Mouse (Mus musculus) midbrain, embryonic 16.5 days (tissue): ENCODE results near the gene Fes. TPM values are rescaled to one million over a fixed set of nuclear protein-coding genes. Genes with fewer than 3 reads are reported as not detected.

ENCODE experiments used
- ATAC-seq: fragments of 200-750 bp; cut with Nextera tagmentation; 2 replicates; pipeline ENCODE4 v1.8.0; 2017; ENCODE audit warnings: moderate TSS enrichment
- H3K27ac ChIP-seq: fragments of 300-500 bp; sonication (generic); 2 replicates; pipeline ENCODE4 v1.5.1; 2014; ENCODE audit warnings: mild to moderate bottlenecking, low read length, mixed read lengths
- H3K27me3 ChIP-seq: fragments of 300-500 bp; sonication (generic); 2 replicates; pipeline ENCODE4 v1.6.1; 2014; ENCODE audit warnings: low read depth, low read length, mixed read lengths; ENCODE audit not compliant: control insufficient read depth, insufficient read depth
- H3K36me3 ChIP-seq: fragments of 300-500 bp; sonication (generic); 2 replicates; pipeline ENCODE4 v1.6.1; 2014; ENCODE audit warnings: mild to moderate bottlenecking, low read length, moderate library complexity, mixed read lengths; ENCODE audit not compliant: control insufficient read depth, insufficient read depth
- H3K4me1 ChIP-seq: fragments of 300-500 bp; sonication (generic); 2 replicates; pipeline ENCODE4 v1.6.1; 2014; ENCODE audit warnings: mild to moderate bottlenecking, low read length, mixed read lengths; ENCODE audit not compliant: control insufficient read depth, insufficient read depth
- H3K4me2 ChIP-seq: fragments of 300-500 bp; sonication (generic); 2 replicates; pipeline ENCODE4 v1.6.1; 2014; ENCODE audit warnings: mild to moderate bottlenecking, low read length, mixed read lengths
- H3K4me3 ChIP-seq: fragments of 300-500 bp; sonication (generic); 2 replicates; pipeline ENCODE4 v1.5.1; 2014; ENCODE audit warnings: low read depth, mild to moderate bottlenecking, low read length, moderate library complexity, mixed read lengths
- H3K9ac ChIP-seq: fragments of 300-500 bp; sonication (generic); 2 replicates; pipeline ENCODE4 v1.6.1; 2014; ENCODE audit warnings: low read depth, low read length, mixed read lengths
- H3K9me3 ChIP-seq: fragments of 300-500 bp; sonication (generic); replicated peaks from 2 replicates; pipeline ENCODE4 v1.6.1; 2014; ENCODE audit warnings: mild to moderate bottlenecking, low read length, mixed read lengths; ENCODE audit not compliant: control insufficient read depth, poor library complexity, severe bottlenecking
- WGBS: fragments of 180-500 bp; shearing (Covaris S2); extraction: QIAGEN DNeasy Blood & Tissue Kit; methylation state at CpG from one replicate; pipeline ENCODE4 v1.1.7; 2014; 5-methylcytosine and 5-hydroxymethylcytosine counted together
- polyA plus RNA-seq: library from polyadenylated mRNA; unstranded; fragments of >200 nt; fragmentation: Nextera tagmentation; extraction: Ambion mirVana; gene quantifications from 2 replicates; pipeline ENCODE4 v1.2.1, GENCODE M21; 2015

Fes gene
- polyA plus RNA-seq, 1 experiment from 2014 or later, result 3.4 TPM

- 78% methylated on average over 13 of the region's 13 CpGs for WGBS
- no peak overlapping the region for H3K27ac ChIP-seq
- H3K4me1 ChIP-seq, result peaks cover 6% of the 10 kb centered on the region; the same call in 1 of the 2 replicates
- ATAC-seq, result no peak
- H3K9me3 ChIP-seq, result no peaks in the 10 kb centered on the region
- no peak overlapping the region for H3K4me3 ChIP-seq
- H3K9ac ChIP-seq, result no peak overlapping the region
- peaks cover 11% of the 10 kb centered on the region; the same call in 1 of the 2 replicates for H3K36me3 ChIP-seq
- no peak overlapping the region for H3K4me2 ChIP-seq
- no peaks in the 10 kb centered on the region for H3K27me3 ChIP-seq
Measured at GRCm38 (mm10) chr7:80347670-80348586, 39.8 kb downstream of the Fes start.

- Histone ChIP-seq H3K4me2 (no peak overlapping the region), H3K9me3 (no peaks in the 10 kb centered on the region), H3K9ac (no peak overlapping the region), H3K27me3 (no peaks in the 10 kb centered on the region), H3K4me3 (no peak overlapping the region), H3K4me1 (peaks cover 15% of the 10 kb centered on the region), H3K36me3 (peaks cover 8% of the 10 kb centered on the region; the same call in 1 of the 2 replicates), H3K27ac (no peak overlapping the region)
- 89% methylated on average over 5 of the region's 5 CpGs for WGBS
- ATAC-seq, result no peak
Measured at GRCm38 (mm10) chr7:80346830-80347229, 40.9 kb downstream of the Fes start.

- peaks cover 21% of the 10 kb centered on the region for H3K4me1 ChIP-seq
- no peak for ATAC-seq
- WGBS, result 96% methylated on average over 9 of the region's 9 CpGs
Measured at GRCm38 (mm10) chr7:80346173-80346572, 41.6 kb downstream of the Fes start.

GRCm38 (mm10) chr7:80343270-80344018 lies 44.3 kb downstream of the Fes start:
- no peaks in the 10 kb centered on the region for H3K27me3 ChIP-seq
- no peaks in the 10 kb centered on the region for H3K9me3 ChIP-seq
- H3K4me1 ChIP-seq, result peaks cover 37% of the 10 kb centered on the region
- H3K27ac ChIP-seq, result peak overlapping the region; percentile 81
- WGBS, result 26% methylated on average over 19 of the region's 19 CpGs
- peak overlapping the region; percentile 80 for H3K9ac ChIP-seq
- peak overlapping the region; percentile 92 for H3K4me2 ChIP-seq
- ATAC-seq, result peak; percentile 7; the same call in 1 of the 2 replicates
- peak overlapping the region; percentile 51 for H3K4me3 ChIP-seq
- no peaks in the 10 kb centered on the region for H3K36me3 ChIP-seq

More at GRCm38 (mm10) chr7:80346173-80346572, 41.6 kb downstream of the Fes start:
- H3K36me3 ChIP-seq, result peaks cover 3% of the 10 kb centered on the region; the same call in 1 of the 2 replicates
- no peaks in the 10 kb centered on the region for H3K9me3 ChIP-seq
- H3K27ac ChIP-seq, result no peak overlapping the region
- H3K9ac ChIP-seq, result no peak overlapping the region
- no peak overlapping the region for H3K4me2 ChIP-seq
- no peak overlapping the region for H3K4me3 ChIP-seq
- no peaks in the 10 kb centered on the region for H3K27me3 ChIP-seq

- peak; percentile 21 for ATAC-seq
- Histone ChIP-seq H3K36me3 (no peaks in the 10 kb centered on the region), H3K27me3 (no peaks in the 10 kb centered on the region), H3K4me1 (peaks cover 43% of the 10 kb centered on the region), H3K9me3 (no peaks in the 10 kb centered on the region), H3K27ac (peak within 1 kb of the TSS; percentile 81), H3K9ac (peak within 1 kb of the TSS; percentile 80), H3K4me2 (peak within 1 kb of the TSS; percentile 92), H3K4me3 (peak within 1 kb of the TSS; percentile 51)
- 2% methylated on average over 25 of the region's 25 CpGs for WGBS
Measured at GRCm38 (mm10) chr7:80342858-80343257, 44.9 kb downstream of the Fes start, which contains the start of gene Hddc3. TSS of gene Hddc3 (plus strand) at chr7:80343104.

- Histone ChIP-seq H3K9me3 (no peaks in the 10 kb centered on the region), H3K4me3 (no peak overlapping the region), H3K4me2 (no peak overlapping the region), H3K27me3 (no peaks in the 10 kb centered on the region), H3K9ac (no peak overlapping the region), H3K27ac (no peak overlapping the region), H3K36me3 (peaks cover 2% of the 10 kb centered on the region; the same call in 1 of the 2 replicates), H3K4me1 (peaks cover 48% of the 10 kb centered on the region)
- ATAC-seq, result no peak
- whole genome bisulfite sequencing, result 59% methylated on average over 7 of the region's 7 CpGs
Measured at GRCm38 (mm10) chr7:80341793-80342192, 46.0 kb downstream of the Fes start.

- under 1% methylated on average over 11 of the region's 11 CpGs for WGBS
- peak within 1 kb of the TSS; percentile 85 for H3K27ac ChIP-seq
- ATAC-seq, result peak; percentile 43
- no peaks in the 10 kb centered on the region for H3K9me3 ChIP-seq
- H3K9ac ChIP-seq, result peak within 1 kb of the TSS; percentile 62
- peaks cover 10% of the 10 kb centered on the region for H3K36me3 ChIP-seq
- H3K4me2 ChIP-seq, result peak within 1 kb of the TSS; percentile 93
- H3K27me3 ChIP-seq, result no peaks in the 10 kb centered on the region
- peak within 1 kb of the TSS; percentile 49 for H3K4me3 ChIP-seq
- H3K4me1 ChIP-seq, result peaks cover 48% of the 10 kb centered on the region
Measured at GRCm38 (mm10) chr7:80340793-80341192, 47.0 kb downstream of the Fes start, which contains the start of gene Unc45a. TSS of gene Unc45a (minus strand) at chr7:80341005.

- Histone ChIP-seq H3K36me3 (peaks cover 16% of the 10 kb centered on the region), H3K9ac (peak overlapping the region; percentile 62), H3K4me3 (peak overlapping the region; percentile 49), H3K9me3 (no peaks in the 10 kb centered on the region), H3K4me2 (peak overlapping the region; percentile 93), H3K4me1 (peaks cover 48% of the 10 kb centered on the region), H3K27me3 (no peaks in the 10 kb centered on the region), H3K27ac (peak overlapping the region; percentile 85)
- under 1% methylated on average over 45 of the region's 45 CpGs for WGBS
- peak; percentile 97 for ATAC-seq
Measured at GRCm38 (mm10) chr7:80339793-80340628, 47.7 kb downstream of the Fes start.
